Mouse (Mus musculus): ENCODE data around the gene Brpf3.

DNA sequence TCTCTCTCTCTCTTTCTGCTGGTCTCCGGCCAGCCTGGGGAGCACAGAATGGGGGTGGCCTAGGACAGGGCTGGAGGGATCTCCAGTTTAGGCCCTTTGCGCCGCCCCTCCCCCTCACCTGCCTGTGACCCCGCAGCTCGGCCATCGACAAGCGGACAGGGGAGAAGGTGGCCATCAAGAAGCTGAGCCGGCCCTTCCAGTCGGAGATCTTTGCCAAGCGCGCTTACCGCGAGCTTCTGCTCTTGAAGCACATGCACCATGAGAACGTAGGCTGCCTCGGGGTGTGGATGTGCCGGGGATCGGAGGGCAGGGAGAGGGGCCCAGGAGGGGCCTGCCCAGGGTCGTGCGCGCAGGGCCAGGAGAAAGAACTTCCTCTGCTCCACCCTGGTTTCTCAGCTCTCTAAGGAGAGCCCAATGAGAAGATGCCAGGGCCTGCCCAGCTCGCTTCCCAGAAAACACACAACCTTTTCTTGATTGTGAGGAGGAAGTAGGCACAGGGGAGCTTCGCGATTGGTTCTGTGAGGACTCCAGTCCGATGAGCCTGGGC is 30.9 kb upstream of the Brpf3 start:
- TF ChIP-seq CTCF (IDR thresholded peaks at IDR 0.05; ENCODE audit: low read depth): no peak
- no peak for TF ChIP-seq EP300 (IDR thresholded peaks at IDR 0.05; ENCODE audit: low read depth)

All from liver, embryonic 14.5 days (tissue).